Mouse (Mus musculus): ENCODE measurements around the gene Olfr1440. TPM values are rescaled to one million over a fixed set of nuclear protein-coding genes. Genes with fewer than 3 reads are reported as not detected.

Gene Olfr1440
- not detected in 2 replicates for polyA plus RNA-seq (2012; ENCODE audit: insufficient read depth, insufficient read length, missing spikeins)

- H3K4me3 ChIP-seq (ENCODE audit: insufficient read depth, low read length): no peak within 1 kb of the TSS
- no peaks in the 10 kb centered on the region for H3K4me1 ChIP-seq (ENCODE audit: control insufficient read depth, insufficient read depth, low read length)
- H3K27ac ChIP-seq (ENCODE audit: insufficient read depth, low read depth, low read length): no peak within 1 kb of the TSS
- TF ChIP-seq CTCF (IDR thresholded peaks at IDR 0.05; ENCODE audit: low read depth, low read length) (no peak), POLR2A (IDR thresholded peaks at IDR 0.05; ENCODE audit: borderline replicate concordance, low read depth, low read length) (no peak)
Observed at GRCm38 (mm10) chr19:12386979-12387378, at the start of gene Olfr1440. Gene Olfr1440 (plus strand): TSS chr19:12387279.

GRCm38 (mm10) chr19:12373004-12373403 is 14.1 kb upstream of the Olfr1440 start:
- no peak overlapping the region for H3K4me3 ChIP-seq (ENCODE audit: insufficient read depth, low read length)
- no peak for TF ChIP-seq CTCF (IDR thresholded peaks at IDR 0.05; ENCODE audit: low read depth, low read length)
- TF ChIP-seq POLR2A (IDR thresholded peaks at IDR 0.05; ENCODE audit: borderline replicate concordance, low read depth, low read length): no peak
- H3K27ac ChIP-seq (ENCODE audit: insufficient read depth, low read depth, low read length): no peak overlapping the region
- H3K4me1 ChIP-seq (ENCODE audit: control insufficient read depth, insufficient read depth, low read length): no peaks in the 10 kb centered on the region

- H3K27ac ChIP-seq (ENCODE audit: insufficient read depth, low read depth, low read length): no peak overlapping the region
- H3K4me1 ChIP-seq (ENCODE audit: control insufficient read depth, insufficient read depth, low read length): no peaks in the 10 kb centered on the region
- TF ChIP-seq CTCF (IDR thresholded peaks at IDR 0.05; ENCODE audit: low read depth, low read length) (no peak), POLR2A (IDR thresholded peaks at IDR 0.05; ENCODE audit: borderline replicate concordance, low read depth, low read length) (no peak)
- H3K4me3 ChIP-seq (ENCODE audit: insufficient read depth, low read length): no peak overlapping the region
Observed at GRCm38 (mm10) chr19:12374465-12375025, 12.5 kb upstream of the Olfr1440 start.

GRCm38 (mm10) chr19:12413737-12414136 is 26.7 kb downstream of the Olfr1440 start:
- no peaks in the 10 kb centered on the region for H3K4me1 ChIP-seq (ENCODE audit: control insufficient read depth, insufficient read depth, low read length)
- no peak overlapping the region for H3K27ac ChIP-seq (ENCODE audit: insufficient read depth, low read depth, low read length)
- TF ChIP-seq POLR2A (IDR thresholded peaks at IDR 0.05; ENCODE audit: borderline replicate concordance, low read depth, low read length) (no peak), CTCF (IDR thresholded peaks at IDR 0.05; ENCODE audit: low read depth, low read length) (no peak)
- H3K4me3 ChIP-seq (ENCODE audit: insufficient read depth, low read length): no peak overlapping the region

- TF ChIP-seq POLR2A (IDR thresholded peaks at IDR 0.05; ENCODE audit: borderline replicate concordance, low read depth, low read length) (no peak), CTCF (IDR thresholded peaks at IDR 0.05; ENCODE audit: low read depth, low read length) (no peak)
- Histone ChIP-seq H3K4me3 (ENCODE audit: insufficient read depth, low read length) (no peak within 1 kb of the TSS), H3K4me1 (ENCODE audit: control insufficient read depth, insufficient read depth, low read length) (no peaks in the 10 kb centered on the region), H3K27ac (ENCODE audit: insufficient read depth, low read depth, low read length) (no peak within 1 kb of the TSS)
Observed at GRCm38 (mm10) chr19:12417361-12417760, 30.3 kb downstream of the Olfr1440 start, which contains the start of gene Olfr1441. Gene Olfr1441 (plus strand): TSS chr19:12417433.

- H3K4me3 ChIP-seq (ENCODE audit: insufficient read depth, low read length): no peak overlapping the region
- TF ChIP-seq POLR2A (IDR thresholded peaks at IDR 0.05; ENCODE audit: borderline replicate concordance, low read depth, low read length) (no peak), CTCF (IDR thresholded peaks at IDR 0.05; ENCODE audit: low read depth, low read length) (no peak)
- no peaks in the 10 kb centered on the region for H3K4me1 ChIP-seq (ENCODE audit: control insufficient read depth, insufficient read depth, low read length)
- H3K27ac ChIP-seq (ENCODE audit: insufficient read depth, low read depth, low read length): no peak overlapping the region
Observed at GRCm38 (mm10) chr19:12418312-12418711, 31.2 kb downstream of the Olfr1440 start.

- Histone ChIP-seq H3K4me1 (ENCODE audit: control insufficient read depth, insufficient read depth, low read length) (no peaks in the 10 kb centered on the region), H3K27ac (ENCODE audit: insufficient read depth, low read depth, low read length) (no peak overlapping the region), H3K4me3 (ENCODE audit: insufficient read depth, low read length) (no peak overlapping the region)
- no peak for TF ChIP-seq POLR2A (IDR thresholded peaks at IDR 0.05; ENCODE audit: borderline replicate concordance, low read depth, low read length)
- TF ChIP-seq CTCF (IDR thresholded peaks at IDR 0.05; ENCODE audit: low read depth, low read length): no peak
Observed at GRCm38 (mm10) chr19:12420555-12420954, 33.5 kb downstream of the Olfr1440 start.

- no peak for TF ChIP-seq POLR2A (IDR thresholded peaks at IDR 0.05; ENCODE audit: borderline replicate concordance, low read depth, low read length)
- TF ChIP-seq CTCF (IDR thresholded peaks at IDR 0.05; ENCODE audit: low read depth, low read length): no peak
- Histone ChIP-seq H3K4me3 (ENCODE audit: insufficient read depth, low read length) (no peak overlapping the region), H3K4me1 (ENCODE audit: control insufficient read depth, insufficient read depth, low read length) (no peaks in the 10 kb centered on the region), H3K27ac (ENCODE audit: insufficient read depth, low read depth, low read length) (no peak overlapping the region)
Observed at GRCm38 (mm10) chr19:12421680-12422079, 34.6 kb downstream of the Olfr1440 start.

GRCm38 (mm10) chr19:12427101-12427500 is 40.0 kb downstream of the Olfr1440 start:
- TF ChIP-seq CTCF (IDR thresholded peaks at IDR 0.05; ENCODE audit: low read depth, low read length): no peak
- no peak for TF ChIP-seq POLR2A (IDR thresholded peaks at IDR 0.05; ENCODE audit: borderline replicate concordance, low read depth, low read length)
- Histone ChIP-seq H3K4me1 (ENCODE audit: control insufficient read depth, insufficient read depth, low read length) (peaks cover 13% of the 10 kb centered on the region), H3K27ac (ENCODE audit: insufficient read depth, low read depth, low read length) (no peak overlapping the region), H3K4me3 (ENCODE audit: insufficient read depth, low read length) (no peak overlapping the region)

- TF ChIP-seq POLR2A (IDR thresholded peaks at IDR 0.05; ENCODE audit: borderline replicate concordance, low read depth, low read length): no peak
- TF ChIP-seq CTCF (IDR thresholded peaks at IDR 0.05; ENCODE audit: low read depth, low read length): no peak
- H3K27ac ChIP-seq (ENCODE audit: insufficient read depth, low read depth, low read length): no peak within 1 kb of the TSS
- no peak within 1 kb of the TSS for H3K4me3 ChIP-seq (ENCODE audit: insufficient read depth, low read length)
Observed at GRCm38 (mm10) chr19:12427605-12428004, 40.5 kb downstream of the Olfr1440 start, which contains the start of gene Pfpl. Gene Pfpl (plus strand): TSS chr19:12427905.

More at GRCm38 (mm10) chr19:12427605-12428004, 40.5 kb downstream of the Olfr1440 start, which contains the start of gene Pfpl:
- peaks cover 13% of the 10 kb centered on the region for H3K4me1 ChIP-seq (ENCODE audit: control insufficient read depth, insufficient read depth, low read length)
